Mouse (Mus musculus) stomach, postnatal 0 days (tissue): ENCODE data around the gene Mob3b.

Source experiments
- CTCF ChIP-seq: IDR thresholded peaks from 2 replicates; pipeline ENCODE4 v1.5.1; 2016; ENCODE audit warnings: antibody characterized with exemption, low read depth, mild to moderate bottlenecking, moderate library complexity
- EP300 ChIP-seq: optimal IDR thresholded peaks from 2 replicates; pipeline ENCODE3; 2016; ENCODE audit warnings: antibody characterized with exemption

GRCm38 (mm10) chr4:34911401-34911800, 245.9 kb downstream of the Mob3b start:
- TF ChIP-seq EP300 (no peak), CTCF (no peak)
